Mouse (Mus musculus) thymus, postnatal 14 days (tissue): ENCODE results near the gene Creb3.
"Not testable (repeated sequence)": the region's sequence is repeated elsewhere in the genome, so short reads cannot be mapped to it uniquely, and the experiment has no call there.

Experiments used
- DNase-seq: peaks from one replicate; pipeline ENCODE4 v3.0.0; 2021

Creb3 gene

DNA sequence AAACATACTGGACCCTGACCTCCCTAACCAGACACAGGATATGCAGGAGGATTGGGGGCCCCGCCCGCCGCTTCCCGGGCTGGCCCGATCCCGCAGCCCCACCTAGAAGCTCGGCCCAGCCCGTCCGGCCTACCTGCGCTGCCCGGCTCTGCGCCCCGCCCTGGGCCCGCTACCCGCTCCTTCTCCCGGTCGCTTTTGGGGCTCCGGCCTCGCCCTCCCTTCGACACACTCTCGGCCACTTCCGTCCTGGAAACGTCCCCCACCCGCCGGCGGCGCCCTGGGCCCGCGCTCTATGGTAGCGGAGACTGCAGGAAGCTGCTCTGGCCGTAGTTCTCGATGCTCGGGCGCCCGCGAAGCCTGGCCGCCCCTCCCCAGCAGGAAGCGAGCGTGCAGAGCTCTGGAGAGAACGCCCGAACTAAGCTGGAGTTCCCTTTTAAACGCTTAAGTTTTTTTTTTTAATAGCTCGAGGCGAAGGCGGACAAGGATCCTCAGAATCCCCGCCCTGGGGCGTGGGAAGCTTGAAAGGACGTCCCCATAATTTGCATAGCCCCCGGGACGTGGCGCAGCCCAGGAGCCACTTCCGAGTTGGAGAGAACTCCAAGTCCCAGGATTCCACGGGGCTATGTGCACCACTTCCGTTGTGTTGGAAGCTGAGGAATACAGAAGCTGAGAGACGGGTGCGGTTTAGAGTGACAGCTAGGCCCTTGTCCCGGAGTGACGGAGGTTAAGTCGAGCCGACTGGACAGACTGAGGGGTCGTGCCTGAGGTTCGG, at the start of gene Creb3, which contains the start of gene Tln1:
Creb3 (plus strand) TSS at position 336 of the 772 bp plus-strand sequence.
Tln1 (minus strand) TSS at position 695 of the 772 bp plus-strand sequence.
- DNase-seq, result peak; percentile 95

DNA sequence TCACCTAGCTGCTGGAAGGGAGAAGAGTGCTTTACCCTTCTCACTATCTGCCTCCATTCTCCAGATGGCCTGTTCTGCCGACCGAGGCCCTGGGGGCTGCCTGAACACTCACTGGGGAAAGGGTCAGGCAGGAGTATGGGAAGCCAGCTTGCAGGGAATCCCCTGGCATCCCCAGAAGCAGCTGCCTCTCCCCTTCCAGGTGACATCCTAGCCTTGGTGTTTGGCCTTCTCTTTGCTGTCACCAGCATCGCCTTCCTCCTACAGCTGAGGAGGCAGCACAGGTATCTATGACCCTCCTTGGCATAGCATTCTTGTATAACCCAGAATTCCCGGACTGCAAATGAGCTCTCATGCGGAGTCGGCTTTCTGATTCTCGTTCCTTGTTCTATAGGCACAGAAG, 49.5 kb upstream of the Creb3 start:
- no peak for DNase-seq

DNA sequence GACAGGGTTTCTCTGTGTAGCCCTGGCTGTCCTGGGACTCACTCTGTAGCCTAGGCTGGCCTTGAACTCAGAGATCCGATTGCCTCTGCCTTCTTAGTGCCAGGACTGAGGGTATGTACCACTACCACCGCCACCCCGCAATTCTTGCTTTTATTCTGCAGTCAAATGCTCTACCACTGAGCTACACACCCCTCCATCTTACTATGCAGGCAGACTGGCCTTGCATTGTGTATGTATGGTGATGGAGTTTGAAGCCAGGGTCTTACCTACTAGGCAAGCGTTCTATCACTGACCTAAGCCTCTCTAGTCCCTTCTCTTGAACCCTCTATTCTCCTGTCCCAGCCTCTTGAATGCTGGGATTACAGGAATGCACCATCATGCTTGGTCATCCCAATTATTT, 48.8 kb upstream of the Creb3 start:
- DNase-seq, result no peak

DNA sequence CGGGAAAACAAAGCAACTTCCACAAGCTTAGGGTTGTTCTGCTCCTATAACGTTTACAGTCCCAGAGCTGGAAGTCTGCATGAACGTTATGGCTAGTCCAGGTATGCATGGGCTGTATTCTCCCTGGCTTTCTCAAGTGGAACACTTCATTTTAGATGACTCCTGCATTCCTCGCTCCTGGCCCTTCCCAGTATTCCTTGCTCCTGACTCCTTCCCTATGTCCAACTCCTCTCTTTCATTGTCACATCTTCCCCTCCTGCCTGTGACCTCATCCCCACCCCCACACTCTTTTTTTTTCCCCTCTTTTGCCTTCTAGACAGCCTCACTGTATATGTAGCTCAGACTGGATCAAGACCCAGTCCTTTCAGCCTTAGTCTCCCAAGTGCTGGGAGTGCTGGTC, 48.3 kb upstream of the Creb3 start:
- no peak for DNase-seq

DNA sequence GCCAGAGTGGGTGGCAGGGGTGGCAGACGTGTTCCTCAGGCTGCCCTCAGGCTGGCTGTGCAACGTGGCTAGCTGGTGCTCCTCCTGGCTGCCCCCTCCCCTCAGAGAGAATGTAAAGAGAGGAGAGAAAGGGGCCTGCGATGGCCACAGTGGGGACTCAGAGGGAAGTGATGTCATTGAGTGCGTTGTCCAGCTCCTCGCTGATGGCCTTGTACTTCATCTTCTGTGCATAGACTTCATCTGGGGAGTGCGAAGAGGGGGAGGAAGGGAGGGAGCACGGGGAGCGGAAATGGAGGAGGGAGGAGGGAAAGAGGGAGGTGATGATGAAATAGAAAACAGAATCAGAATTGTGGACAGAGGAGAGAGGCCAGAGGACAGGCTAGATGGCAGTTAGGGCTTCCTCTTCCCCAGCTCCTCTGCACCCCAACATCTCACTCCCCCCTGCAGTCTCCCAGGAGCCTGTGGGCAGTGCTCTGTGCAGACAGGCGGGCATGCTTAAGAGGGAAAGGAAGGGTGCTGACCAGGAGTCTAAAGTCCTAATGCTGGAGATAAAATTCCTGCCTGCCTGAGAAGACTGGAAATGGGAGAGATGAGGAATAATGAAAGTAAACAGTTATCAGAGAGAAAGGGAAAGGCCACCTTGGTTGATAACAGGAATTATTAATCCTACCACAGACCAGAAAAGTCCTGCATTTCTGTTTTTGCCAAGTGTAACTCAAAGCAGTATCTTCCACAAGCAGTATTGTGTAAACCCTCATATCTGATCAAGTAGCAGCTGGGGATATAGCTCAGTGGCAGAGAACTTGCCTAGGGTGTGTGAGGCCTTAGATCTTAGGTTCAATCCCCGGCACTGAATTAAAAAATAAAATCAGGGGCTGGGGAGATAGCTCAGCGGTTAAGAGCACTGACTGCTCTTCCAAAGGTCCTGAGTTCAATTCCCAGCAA, 46.1 kb upstream of the Creb3 start:
- no peak for DNase-seq

DNA sequence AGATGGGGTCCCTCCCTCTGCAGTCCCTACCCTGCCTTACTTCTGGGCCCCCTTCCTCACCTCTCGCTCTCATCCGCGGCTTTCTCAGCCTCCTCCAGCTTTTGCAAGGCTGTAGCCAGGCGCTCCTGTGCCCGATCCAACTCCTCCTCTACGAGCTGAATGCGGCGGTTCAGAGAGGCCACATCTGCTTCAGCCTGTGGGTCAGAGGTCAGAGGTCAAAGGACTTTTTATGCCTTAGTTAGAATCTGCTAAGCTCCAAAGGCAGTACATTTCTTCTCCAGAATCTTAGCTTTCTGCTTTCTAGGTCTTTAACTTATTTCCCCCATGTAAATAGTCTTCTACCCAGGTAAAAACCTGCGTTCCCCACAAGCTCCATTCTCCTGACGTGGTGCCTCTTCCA, 42.6 kb upstream of the Creb3 start:
- DNase-seq, result no peak

DNA sequence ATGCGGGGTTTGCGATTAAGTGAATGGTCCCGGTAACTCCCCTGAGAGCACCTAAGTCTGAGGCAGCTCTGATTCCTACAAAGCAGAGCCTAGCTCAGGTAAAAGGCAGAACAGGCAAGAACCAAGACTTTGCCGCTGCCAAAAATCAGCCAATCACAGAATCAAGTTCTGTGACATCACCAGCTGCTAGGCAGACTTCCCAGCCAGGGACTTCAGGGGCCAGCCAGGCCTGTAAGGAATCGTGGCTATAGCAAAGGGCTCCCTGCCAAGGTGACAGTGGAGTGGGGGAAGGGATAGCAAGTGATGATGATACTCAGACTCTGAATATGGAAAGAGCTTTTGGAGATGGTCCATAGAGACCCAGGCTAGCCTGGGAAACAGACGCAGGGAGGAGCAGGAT, 42.2 kb upstream of the Creb3 start:
- DNase-seq, result peak; percentile 85

DNA sequence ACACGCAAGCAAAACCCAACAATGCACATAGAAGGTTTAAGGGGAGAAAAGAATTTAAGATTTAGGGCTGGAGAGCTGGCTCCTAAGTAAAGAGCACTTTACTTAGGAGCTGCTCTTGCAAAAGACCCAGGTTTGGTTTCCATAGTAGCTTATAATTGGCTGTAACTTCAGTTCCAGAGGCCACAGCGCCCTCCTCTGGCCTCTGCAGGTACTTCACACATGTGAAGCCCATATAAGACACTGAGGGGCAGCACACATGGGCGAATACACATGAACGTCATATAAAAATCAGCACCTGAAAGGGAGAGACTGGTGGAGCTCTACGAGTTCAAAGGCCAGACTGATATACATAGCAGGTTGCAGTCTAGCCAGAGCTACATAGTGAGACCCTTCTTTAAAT, 34.3 kb upstream of the Creb3 start:
- DNase-seq, result peak; percentile 36

DNA sequence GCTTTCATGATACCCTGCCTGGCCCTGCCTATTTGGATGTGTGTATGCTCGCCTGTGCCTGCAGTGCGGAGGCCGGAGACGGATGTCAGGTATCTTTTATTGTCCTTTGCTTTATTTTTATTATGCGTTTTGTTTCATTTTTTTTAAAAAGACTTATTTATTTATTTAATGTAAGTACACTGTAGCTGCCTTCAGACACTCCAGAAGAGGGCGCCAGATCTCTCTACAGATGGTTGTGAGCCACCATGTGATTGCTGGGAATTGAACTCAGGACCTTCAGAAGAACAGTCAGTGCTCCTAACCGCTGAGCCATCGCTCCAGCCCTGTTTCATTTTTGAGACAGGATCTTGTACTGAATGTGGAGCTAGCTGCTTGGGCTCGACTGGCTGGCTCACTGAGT, 33.6 kb upstream of the Creb3 start:
- DNase-seq, result peak; percentile 53

DNA sequence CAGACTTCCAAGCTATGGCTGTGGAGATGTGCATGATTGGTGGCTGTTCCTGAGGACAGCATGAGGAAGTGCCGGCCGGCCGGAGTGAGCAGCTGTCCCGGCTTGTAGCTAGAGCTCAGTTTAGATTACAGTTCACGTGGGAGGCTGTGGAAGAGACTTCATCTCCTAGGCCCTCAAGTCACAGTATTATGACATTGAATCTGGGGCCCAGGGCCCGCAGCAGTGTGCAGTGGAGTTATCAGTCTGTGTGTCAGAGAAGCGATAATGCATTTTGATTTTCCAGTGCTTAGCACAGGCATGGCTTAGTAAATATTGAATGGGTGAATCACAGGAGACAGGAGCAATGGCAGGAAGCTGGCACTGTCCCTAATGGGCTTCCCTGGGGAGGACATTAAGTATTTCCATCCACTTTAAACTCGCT, 32.0 kb upstream of the Creb3 start:
- DNase-seq, result no peak

DNA sequence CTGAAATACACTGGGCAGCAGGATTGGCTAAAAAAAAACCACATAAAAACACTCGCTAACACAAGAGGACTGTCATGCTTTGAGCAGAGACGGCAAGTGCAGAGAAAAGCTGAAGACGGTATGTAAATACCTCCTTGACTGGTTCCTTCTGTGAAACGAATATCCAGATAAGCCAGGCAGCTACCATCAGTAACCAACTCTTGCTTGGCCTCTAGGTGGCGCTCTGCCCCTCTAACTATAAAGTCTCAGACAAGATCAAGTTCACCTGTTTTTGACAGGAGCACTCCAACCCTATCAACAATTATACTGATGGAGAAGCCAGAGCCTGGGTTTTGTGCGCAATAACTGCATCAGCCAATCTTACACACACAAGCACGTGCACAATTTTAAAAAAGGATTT, 31.6 kb upstream of the Creb3 start:
- peak; percentile 84 for DNase-seq

DNA sequence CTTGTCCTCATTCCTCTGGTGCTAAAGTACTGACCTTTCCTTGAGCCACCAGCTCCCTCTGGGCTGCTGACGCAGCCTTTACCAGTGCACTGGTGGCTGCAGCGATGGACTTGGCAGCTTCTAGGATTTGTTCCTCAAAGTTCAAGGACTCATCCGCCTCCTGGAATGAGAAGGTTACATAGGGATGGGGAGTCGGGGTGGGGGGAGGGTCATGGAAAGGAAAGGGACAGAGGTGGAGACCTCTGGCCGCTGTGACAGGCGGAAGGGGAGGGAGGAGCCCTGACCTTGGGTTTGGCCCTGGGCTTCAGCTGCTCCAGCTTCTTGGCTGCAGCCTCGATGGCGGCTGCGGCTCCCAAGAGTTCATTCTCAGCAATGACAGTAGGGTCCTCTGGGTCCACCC, 28.9 kb upstream of the Creb3 start:
- no peak for DNase-seq

DNA sequence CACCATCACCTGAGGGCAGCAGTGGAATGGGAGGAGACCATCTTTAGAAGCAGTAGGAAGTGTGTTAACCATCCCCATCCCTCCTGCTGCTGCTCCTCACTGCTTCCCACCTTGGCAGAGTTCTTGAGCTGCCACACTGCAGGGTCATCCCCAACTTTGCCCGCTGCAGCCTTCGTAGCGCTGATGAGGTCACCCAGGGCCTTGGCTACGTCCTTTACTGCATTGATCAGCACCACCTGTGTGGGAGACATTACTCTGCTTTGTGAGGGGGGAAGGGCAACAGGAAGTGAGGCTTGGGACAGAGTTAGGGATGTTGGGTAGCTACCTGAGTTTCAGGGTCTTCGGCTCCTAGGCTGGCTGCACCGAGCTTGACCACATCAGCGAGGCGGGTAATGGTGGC, 26.5 kb upstream of the Creb3 start:
- DNase-seq, result no peak

DNA sequence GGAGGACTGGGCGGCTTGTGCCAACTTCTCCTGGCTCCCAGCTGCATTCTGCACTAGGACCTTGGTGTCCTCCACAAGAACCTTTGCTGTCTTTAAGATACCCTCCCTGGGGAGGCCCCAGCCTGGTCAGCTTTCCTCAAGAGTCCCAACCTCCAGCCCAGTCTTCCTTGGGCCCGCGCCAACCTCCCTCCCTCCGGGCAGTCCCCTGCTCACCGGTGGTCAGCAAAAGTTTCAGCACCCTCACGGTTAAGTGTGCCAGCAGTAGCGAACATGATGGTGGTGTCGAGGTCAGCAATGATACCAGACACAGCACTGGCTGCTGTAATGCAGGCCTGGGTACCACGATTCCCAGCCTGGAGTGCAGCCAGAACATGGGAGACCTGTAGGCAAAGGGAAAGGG, 26.1 kb upstream of the Creb3 start:
- DNase-seq, result no peak

DNA sequence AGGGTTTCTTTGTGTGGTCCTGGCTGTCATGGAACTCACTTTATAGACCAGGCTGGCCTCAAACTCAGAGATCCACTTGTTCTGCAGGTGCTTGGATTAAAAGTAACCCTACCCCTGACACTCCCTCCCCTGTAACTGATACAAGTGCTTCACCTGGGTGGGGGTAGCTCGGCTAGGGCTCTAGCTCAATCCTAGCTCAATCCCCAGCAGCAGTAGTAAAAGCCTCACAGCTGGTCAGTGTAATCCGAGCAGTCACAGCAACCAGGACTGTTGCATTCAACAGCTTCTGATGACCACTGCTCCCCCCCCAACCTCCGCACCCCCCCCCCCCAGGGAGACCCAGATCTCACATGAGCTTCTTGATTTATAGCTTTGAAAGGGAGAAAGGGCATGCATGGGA, 20.1 kb upstream of the Creb3 start:
- DNase-seq, result no peak

DNA sequence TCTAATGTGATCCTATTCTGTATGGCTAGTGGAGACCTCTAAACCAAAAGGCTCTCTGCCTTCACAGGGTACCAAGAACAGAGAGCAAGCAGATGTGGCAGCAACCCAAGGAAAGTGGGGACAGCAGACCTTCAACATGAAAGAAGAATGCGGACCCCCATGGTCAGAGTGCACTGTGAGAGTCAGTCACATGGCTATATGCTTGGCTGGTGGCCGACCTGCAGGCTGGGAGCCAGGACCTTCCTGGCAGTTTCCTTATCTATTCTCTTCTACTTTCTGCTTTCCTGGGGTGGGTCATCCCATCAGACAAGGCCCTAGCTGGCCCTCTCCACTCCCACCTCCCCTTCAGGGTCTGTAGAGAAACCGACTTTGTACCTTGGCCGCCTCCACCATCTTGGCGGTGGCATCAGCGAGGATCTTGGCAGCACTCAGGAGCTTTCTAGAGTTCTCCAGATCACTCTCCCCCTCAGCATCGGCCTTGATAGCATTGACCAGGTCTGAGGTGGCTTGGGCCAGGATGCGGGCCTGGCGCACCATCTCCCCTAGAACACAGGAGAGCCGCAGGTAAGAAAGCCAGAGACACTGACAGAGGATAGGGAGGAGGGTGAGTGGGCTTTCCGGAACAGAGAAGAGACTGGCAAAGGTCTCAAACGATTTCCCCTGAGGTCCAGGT, 15.6 kb upstream of the Creb3 start:
- no peak for DNase-seq

DNA sequence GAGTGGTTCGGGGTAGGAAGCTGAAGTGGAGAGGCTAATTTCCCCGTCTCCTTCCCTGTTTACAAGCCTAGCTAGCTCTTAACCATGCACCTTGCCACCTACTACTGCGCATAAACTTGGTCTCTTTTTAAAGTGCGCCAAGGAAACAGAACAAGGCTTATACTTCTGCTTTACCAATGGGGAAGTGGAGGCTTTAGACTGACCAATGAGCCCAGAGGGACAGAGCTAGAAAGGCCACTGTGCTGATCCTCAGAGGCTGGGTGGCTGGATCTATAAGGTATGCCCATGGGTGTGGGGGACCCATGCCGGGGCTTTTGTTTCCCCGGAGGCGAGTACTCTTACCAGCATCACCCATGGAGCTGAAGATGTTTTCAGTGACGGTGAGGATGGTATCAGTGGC, 15.0 kb upstream of the Creb3 start:
- DNase-seq, result no peak

DNA sequence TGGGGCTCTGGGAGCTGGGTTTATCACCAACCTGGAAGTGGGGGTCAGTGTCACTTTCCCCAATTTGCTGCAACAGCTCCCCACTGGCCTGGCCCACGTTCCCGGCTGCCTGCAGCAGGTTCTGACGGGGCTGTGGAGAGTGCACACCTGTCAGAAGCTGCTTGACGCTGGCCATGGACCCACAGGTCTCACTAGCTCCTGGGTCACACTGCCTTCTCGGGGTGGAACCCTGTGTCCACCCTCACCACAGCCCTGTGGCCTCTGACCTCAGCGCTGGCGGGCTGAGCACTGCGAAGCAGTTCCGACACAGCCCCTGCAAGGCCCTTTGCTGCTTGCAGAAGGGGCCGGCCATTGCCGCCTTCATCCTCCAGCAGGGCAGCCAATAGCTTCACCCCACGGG, 13.1 kb upstream of the Creb3 start:
- no peak for DNase-seq

DNA sequence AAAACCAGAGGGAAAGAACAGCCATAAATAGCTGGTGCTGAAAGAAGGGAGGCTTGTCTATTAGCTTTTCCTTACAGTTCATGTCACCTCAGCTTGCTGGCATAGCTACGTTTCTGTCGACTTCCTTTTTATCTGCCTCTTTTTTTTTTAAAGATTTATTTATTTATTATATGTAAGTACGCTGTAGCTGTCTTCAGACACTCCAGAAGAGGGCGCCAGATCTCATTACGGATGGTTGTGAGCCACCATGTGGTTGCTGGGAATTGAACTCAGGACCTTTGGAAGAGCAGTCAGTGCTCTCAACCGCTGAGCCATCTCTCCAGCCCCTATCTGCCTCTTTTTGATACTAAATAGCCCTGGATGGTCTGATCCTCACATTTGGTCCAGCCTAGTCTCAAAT, 10.3 kb upstream of the Creb3 start:
- DNase-seq, result not testable (repeated sequence)

DNA sequence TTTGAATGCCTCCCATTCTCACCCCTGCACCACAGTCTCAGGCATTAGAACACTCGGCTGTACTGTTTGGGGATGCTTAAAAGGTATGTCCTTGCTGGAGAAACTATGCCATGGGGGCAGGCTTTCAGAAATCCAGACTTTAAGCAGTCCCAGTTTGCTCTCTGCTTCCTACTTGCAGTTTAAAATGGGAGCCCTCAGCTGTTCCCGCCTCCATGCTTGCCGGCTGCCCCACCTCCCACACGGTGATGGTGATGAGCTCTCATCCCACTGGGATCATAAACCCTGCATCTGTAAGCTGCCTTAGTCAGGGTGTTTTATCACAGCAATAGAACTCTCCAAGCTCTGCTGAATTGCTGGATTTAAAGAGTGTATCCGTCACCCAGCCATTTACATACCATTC, 9.7 kb upstream of the Creb3 start:
- DNase-seq, result no peak

DNA sequence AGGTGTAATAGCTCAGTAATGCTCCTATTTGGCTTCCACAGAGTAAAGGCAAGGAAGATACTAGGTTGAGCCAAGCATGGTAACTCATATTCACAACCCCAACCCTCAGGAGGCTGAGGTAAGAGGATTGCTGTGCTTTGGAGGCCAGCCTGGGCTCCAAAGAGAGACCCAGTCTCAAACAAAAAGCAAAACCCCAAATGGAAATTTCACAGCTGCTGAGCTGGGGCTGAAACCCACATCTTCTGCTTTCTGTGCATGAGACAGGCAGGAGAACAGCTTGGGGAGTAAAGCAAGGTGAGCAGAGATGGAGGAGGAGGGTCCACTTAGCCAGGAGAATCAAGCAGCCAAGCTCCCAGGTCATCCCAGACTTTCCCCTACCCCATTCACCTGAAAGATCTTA, 8.2 kb upstream of the Creb3 start:
- DNase-seq, result no peak

DNA sequence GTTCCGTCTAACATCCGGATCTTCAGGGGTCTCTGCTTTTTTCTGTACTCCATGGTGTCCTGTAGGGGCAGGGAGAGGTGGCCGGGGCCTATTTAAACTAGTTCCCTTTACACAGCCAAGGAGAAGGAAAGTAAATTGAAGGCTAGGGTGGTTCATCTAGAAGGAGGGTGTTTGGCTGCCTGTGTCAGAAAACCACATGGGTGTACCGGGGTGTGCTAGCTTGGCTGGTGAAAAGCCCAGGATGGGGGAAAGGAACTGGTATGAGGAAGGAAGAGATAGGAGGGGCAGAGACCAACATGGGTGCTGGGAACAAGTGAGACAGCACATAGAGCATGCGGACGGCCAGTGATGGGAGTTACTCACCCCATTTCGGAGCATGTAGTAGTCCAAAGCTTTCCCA, 6.2 kb upstream of the Creb3 start:
- DNase-seq, result no peak

DNA sequence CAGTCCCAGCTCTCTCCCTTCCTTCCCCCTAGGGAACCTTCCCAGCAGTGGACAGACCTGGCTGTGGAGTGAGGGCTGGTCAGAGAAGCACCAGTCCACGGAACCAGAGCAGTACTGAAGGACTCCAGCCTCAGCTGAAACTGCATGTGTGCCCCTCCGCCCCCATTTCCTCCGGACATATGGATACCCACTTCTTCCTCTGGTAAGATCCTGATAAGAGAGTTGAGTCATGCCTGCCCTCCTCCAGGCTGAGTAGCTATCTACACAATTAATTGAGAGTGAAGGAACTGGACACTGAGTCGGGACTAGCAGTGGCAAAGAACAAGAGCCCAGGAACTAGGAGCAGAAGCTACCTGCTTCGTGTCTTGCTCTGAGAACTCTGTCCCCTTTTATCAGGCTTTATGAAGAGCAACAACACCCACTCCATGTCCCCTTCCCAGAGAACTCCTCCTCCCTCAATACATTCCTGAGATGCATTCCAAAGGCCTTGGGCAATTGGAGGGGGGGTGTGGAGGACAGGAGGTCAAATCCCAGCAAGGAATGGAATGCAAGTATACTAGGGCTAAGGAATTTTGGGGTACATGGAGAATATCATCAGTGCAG, 4.0 kb upstream of the Creb3 start:
- no peak for DNase-seq
